Mouse (Mus musculus): Measurements from ENCODE around the gene Lrrc10. TPM values are rescaled to one million over a fixed set of nuclear protein-coding genes. Genes with fewer than 3 reads are reported as not detected.
A peak's percentile ranks its signal among the peaks of the same experiment; 100 is the strongest.

Lrrc10 gene
- total and polyA plus RNA-seq, 3 experiments: 0.18 TPM; not detected in 2

DNA sequence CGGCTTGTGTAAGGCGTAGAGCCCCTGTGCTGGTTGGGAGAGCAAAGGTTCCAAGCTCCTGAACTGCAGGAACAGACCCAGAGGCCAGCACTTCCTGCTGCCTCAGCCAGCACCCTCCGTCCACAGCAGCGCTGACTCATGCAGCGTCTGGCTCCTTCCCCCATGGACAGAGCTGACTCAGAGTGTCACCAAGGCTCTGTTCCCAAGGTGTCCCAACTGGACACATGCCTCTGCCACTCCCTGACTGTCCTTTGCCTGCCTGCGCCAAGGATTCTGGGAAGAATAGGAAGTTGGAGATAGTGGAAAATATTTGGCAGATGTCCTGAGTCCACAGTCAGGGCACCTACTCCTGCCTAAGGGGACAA lies 48.9 kb upstream of the Lrrc10 start:
- Histone ChIP-seq H3K4me3 (ENCODE audit: control insufficient read depth in 1 of 2, insufficient read depth in 1 of 2, low read depth in 2 of 2, low read length in 2 of 2) (no peak overlapping the region), H3K79me2 (ENCODE audit: control insufficient read depth, insufficient read depth, low read length, poor library complexity) (no peaks in the 10 kb centered on the region), H3K4me1 (ENCODE audit: control insufficient read depth in 1 of 2, insufficient read depth in 2 of 2, low read length in 2 of 2) (no peaks in the 10 kb centered on the region), H3K27me3 (ENCODE audit: control insufficient read depth in 1 of 2, insufficient read depth in 2 of 2, low read length in 2 of 2) (peaks cover 0 to 2% of the 10 kb centered on the region in 2 experiments; a peak in 1 of 4 replicates), H3K36me3 (ENCODE audit: control insufficient read depth in 1 of 2, insufficient read depth in 2 of 2, low read length in 2 of 2) (no peaks in the 10 kb centered on the region), H3K9ac (ENCODE audit: control insufficient read depth, low read depth, low read length, poor library complexity, severe bottlenecking) (no peak overlapping the region), H3K27ac (ENCODE audit: control insufficient read depth, low read depth, low read length) (no peak overlapping the region), H3K9me3 (replicated peaks; ENCODE audit: insufficient read depth, low read length) (no peaks in the 10 kb centered on the region)
- TF ChIP-seq MAFK (IDR thresholded peaks at IDR 0.05; ENCODE audit: borderline replicate concordance, low read depth, low read length) (no peak), KAT2A (conservative IDR thresholded peaks at IDR 0.05; ENCODE audit: low read depth, low read length) (no peak), POLR2A (IDR thresholded peaks at IDR 0.05; ENCODE audit: control insufficient read depth in 1 of 2, insufficient read depth in 1 of 2, low read depth in 1 of 2, low read length in 2 of 2, poor library complexity in 1 of 2) (no peak), ZMIZ1 (IDR thresholded peaks at IDR 0.05; ENCODE audit: low read depth, low read length) (no peak), USF2 (IDR thresholded peaks at IDR 0.05; ENCODE audit: borderline replicate concordance in 1 of 2, insufficient read depth in 1 of 2, low read depth in 1 of 2, low read length in 2 of 2) (no peak), E2F4 (IDR thresholded peaks at IDR 0.05; ENCODE audit: borderline replicate concordance, low read depth, low read length) (no peak)
- peak; percentile 5 for DNase-seq (ENCODE audit: low read depth, low spot score)

DNA sequence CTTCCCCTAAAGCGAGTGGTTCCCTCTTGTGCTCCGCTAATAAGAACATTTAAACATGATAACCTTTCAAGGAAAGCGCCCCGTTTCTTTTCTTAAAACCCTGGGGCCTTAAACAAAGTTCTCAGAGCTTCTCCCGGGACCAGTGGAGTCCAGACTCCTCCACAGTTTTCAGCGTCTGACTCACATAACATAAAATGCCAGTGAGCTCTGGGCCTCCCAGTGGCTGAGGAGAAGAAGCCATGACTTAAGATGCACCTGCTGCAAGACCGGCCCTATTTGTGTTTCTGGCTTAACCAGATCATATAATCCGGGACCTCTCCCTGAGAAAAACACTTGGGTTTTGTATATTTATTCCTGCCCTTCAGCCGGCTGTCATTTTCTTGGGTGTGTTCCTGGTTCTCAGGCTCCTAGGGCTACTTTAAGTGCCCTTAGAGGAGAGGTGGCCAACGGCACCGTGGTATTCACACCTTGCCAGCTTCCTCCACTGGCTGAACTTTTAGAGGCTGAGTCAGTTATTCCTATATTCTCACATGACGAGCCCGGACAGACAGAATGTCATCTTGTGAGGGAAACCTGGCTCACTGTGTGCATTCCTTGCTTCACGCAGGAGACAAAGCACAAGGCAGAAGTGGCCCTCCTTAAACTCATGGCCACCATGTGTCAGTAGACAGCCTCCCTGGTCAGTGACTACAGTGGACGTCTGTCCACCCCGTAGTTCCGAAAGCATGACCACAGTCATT lies 46.3 kb upstream of the Lrrc10 start:
- peaks cover 0 to 6% of the 10 kb centered on the region in 2 experiments; a peak in 2 of 4 replicates for H3K27me3 ChIP-seq (ENCODE audit: control insufficient read depth in 1 of 2, insufficient read depth in 2 of 2, low read length in 2 of 2)
- H3K4me1 ChIP-seq (ENCODE audit: control insufficient read depth in 1 of 2, insufficient read depth in 2 of 2, low read length in 2 of 2): no peaks in the 10 kb centered on the region
- no peak overlapping the region for H3K27ac ChIP-seq (ENCODE audit: control insufficient read depth, low read depth, low read length)
- no peaks in the 10 kb centered on the region for H3K36me3 ChIP-seq (ENCODE audit: control insufficient read depth in 1 of 2, insufficient read depth in 2 of 2, low read length in 2 of 2)
- TF ChIP-seq MYB (IDR thresholded peaks at IDR 0.05; ENCODE audit: low read depth, low read length) (no peak), BHLHE40 (IDR thresholded peaks at IDR 0.05; ENCODE audit: borderline replicate concordance, low read depth, low read length) (no peak), CTCF (IDR thresholded peaks at IDR 0.05 in 2 of 3, conservative IDR thresholded peaks at IDR 0.05 in 1 of 3; ENCODE audit: control insufficient read depth in 1 of 3, insufficient read depth in 1 of 3, low read depth in 2 of 3, low read length in 3 of 3, poor library complexity in 1 of 3, severe bottlenecking in 1 of 3) (no peak), GATA1 (IDR thresholded peaks at IDR 0.05; ENCODE audit: low read depth, low read length) (no peak), SIN3A (IDR thresholded peaks at IDR 0.05; ENCODE audit: low read length) (no peak), MAX (IDR thresholded peaks at IDR 0.05; ENCODE audit: low read length) (no peak)
- no peak for DNase-seq (ENCODE audit: low read depth, low spot score)
- no peaks in the 10 kb centered on the region for H3K79me2 ChIP-seq (ENCODE audit: control insufficient read depth, insufficient read depth, low read length, poor library complexity)
- H3K4me3 ChIP-seq (ENCODE audit: control insufficient read depth in 1 of 2, insufficient read depth in 1 of 2, low read depth in 2 of 2, low read length in 2 of 2): no peak overlapping the region
- H3K9ac ChIP-seq (ENCODE audit: control insufficient read depth, low read depth, low read length, poor library complexity, severe bottlenecking): no peak overlapping the region
- no peaks in the 10 kb centered on the region for H3K9me3 ChIP-seq (replicated peaks; ENCODE audit: insufficient read depth, low read length)

DNA sequence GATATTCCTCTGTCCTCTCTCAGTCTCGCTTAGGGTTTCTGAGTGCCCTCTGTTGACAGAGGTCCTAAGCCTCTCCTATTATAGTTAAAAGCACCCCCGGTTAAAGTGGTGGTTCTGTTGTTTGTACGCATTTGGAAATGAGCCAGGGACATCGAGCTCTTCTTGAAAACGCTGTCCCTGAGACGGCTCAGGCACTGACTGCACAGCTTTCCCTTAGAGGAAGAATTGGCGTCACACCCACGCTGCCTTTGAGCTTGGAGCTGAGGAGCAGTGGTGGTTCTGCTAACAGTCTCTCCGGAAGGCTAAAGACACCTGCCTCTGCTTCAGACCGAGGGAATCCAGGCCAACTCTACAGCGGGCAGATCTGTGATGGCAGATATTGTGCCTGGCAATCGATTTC lies 44.2 kb upstream of the Lrrc10 start:
- H3K4me3 ChIP-seq (ENCODE audit: control insufficient read depth in 1 of 2, insufficient read depth in 1 of 2, low read depth in 2 of 2, low read length in 2 of 2): no peak overlapping the region
- TF ChIP-seq SMC3 (IDR thresholded peaks at IDR 0.05; ENCODE audit: low read depth, low read length): no peak
- TF ChIP-seq CHD2 (IDR thresholded peaks at IDR 0.05; ENCODE audit: low read length): no peak
- TF ChIP-seq KAT2A (conservative IDR thresholded peaks at IDR 0.05; ENCODE audit: low read depth, low read length): no peak
- TF ChIP-seq USF1 (IDR thresholded peaks at IDR 0.05; ENCODE audit: low read depth, low read length): no peak
- TF ChIP-seq BHLHE40 (IDR thresholded peaks at IDR 0.05; ENCODE audit: borderline replicate concordance, low read depth, low read length): no peak
- TF ChIP-seq TAL1 (IDR thresholded peaks at IDR 0.05; ENCODE audit: low read length): no peak
- no peak for TF ChIP-seq ELF1 (IDR thresholded peaks at IDR 0.05; ENCODE audit: low read depth, low read length)
- TF ChIP-seq POLR2AphosphoS5 (IDR thresholded peaks at IDR 0.05; ENCODE audit: borderline replicate concordance, low read depth, low read length): no peak
- no peak for TF ChIP-seq RAD21 (IDR thresholded peaks at IDR 0.05; ENCODE audit: low read depth, low read length)
- no peak for TF ChIP-seq GATA1 (IDR thresholded peaks at IDR 0.05; ENCODE audit: low read depth, low read length)
- TF ChIP-seq POLR2AphosphoS2 (IDR thresholded peaks at IDR 0.05; ENCODE audit: low read length): no peak
- TF ChIP-seq HCFC1 (IDR thresholded peaks at IDR 0.05; ENCODE audit: low read depth, low read length): no peak
- no peak for TF ChIP-seq E2F4 (IDR thresholded peaks at IDR 0.05; ENCODE audit: borderline replicate concordance, low read depth, low read length)
- TF ChIP-seq MEF2A (IDR thresholded peaks at IDR 0.05; ENCODE audit: extremely low read depth, insufficient replicate concordance, low read depth, low read length, poor library complexity, severe bottlenecking): no peak
- TF ChIP-seq GABPA (IDR thresholded peaks at IDR 0.05; ENCODE audit: low read depth, low read length): no peak
- TF ChIP-seq MYB (IDR thresholded peaks at IDR 0.05; ENCODE audit: low read depth, low read length): no peak
- no peak for TF ChIP-seq ETS1 (IDR thresholded peaks at IDR 0.05; ENCODE audit: low read depth, low read length)
- no peaks in the 10 kb centered on the region for H3K4me1 ChIP-seq (ENCODE audit: control insufficient read depth in 1 of 2, insufficient read depth in 2 of 2, low read length in 2 of 2)
- no peak overlapping the region for H3K9ac ChIP-seq (ENCODE audit: control insufficient read depth, low read depth, low read length, poor library complexity, severe bottlenecking)
- H3K79me2 ChIP-seq (ENCODE audit: control insufficient read depth, insufficient read depth, low read length, poor library complexity): no peaks in the 10 kb centered on the region
- DNase-seq (ENCODE audit: low read depth, low spot score): no peak
- no peaks in the 10 kb centered on the region for H3K9me3 ChIP-seq (replicated peaks; ENCODE audit: insufficient read depth, low read length)
- H3K27ac ChIP-seq (ENCODE audit: control insufficient read depth, low read depth, low read length): no peak overlapping the region
- H3K27me3 ChIP-seq (ENCODE audit: control insufficient read depth in 1 of 2, insufficient read depth in 2 of 2, low read length in 2 of 2): peaks cover 0 to 6% of the 10 kb centered on the region in 2 experiments; a peak in 2 of 4 replicates
- H3K36me3 ChIP-seq (ENCODE audit: control insufficient read depth in 1 of 2, insufficient read depth in 2 of 2, low read length in 2 of 2): no peaks in the 10 kb centered on the region

Data from MEL (cell line).